Mouse (Mus musculus) embryonic facial prominence, embryonic 13.5 days (tissue): Measurements from ENCODE around the gene Arhgef10l. TPM values are rescaled to one million over a fixed set of nuclear protein-coding genes. Genes with fewer than 3 reads are reported as not detected.

Experiments
- ATAC-seq: fragments of 200-750 bp; cut with Nextera tagmentation; 2 replicates; pipeline ENCODE4 v1.8.0; 2017; ENCODE audit warnings: low read depth; ENCODE audit not compliant: insufficient number of reproducible peaks, insufficient read depth, low FRiP score, low TSS enrichment
- H3K27ac ChIP-seq: fragments of 300-500 bp; sonication (generic); 2 replicates; pipeline ENCODE4 v1.5.1; 2015; ENCODE audit warnings: moderate library complexity, mild to moderate bottlenecking, inconsistent platforms
- H3K27me3 ChIP-seq: fragments of 300-500 bp; sonication (generic); 2 replicates; pipeline ENCODE4 v1.6.1; 2015; ENCODE audit warnings: mild to moderate bottlenecking, inconsistent platforms
- H3K36me3 ChIP-seq: fragments of 300-500 bp; sonication (generic); 2 replicates; pipeline ENCODE4 v1.6.1; 2015; ENCODE audit warnings: mild to moderate bottlenecking, inconsistent platforms
- H3K4me1 ChIP-seq: fragments of 300-500 bp; sonication (generic); 2 replicates; pipeline ENCODE4 v1.6.1; 2015; ENCODE audit warnings: inconsistent platforms
- H3K4me2 ChIP-seq: fragments of 300-500 bp; sonication (generic); 2 replicates; pipeline ENCODE4 v1.6.1; 2015; ENCODE audit warnings: moderate library complexity, mild to moderate bottlenecking, inconsistent platforms
- H3K4me3 ChIP-seq: fragments of 300-500 bp; sonication (generic); 2 replicates; pipeline ENCODE4 v1.5.1; 2015; ENCODE audit warnings: mild to moderate bottlenecking, inconsistent platforms
- H3K9ac ChIP-seq: fragments of 300-500 bp; sonication (generic); 2 replicates; pipeline ENCODE4 v1.6.1; 2015; ENCODE audit warnings: mild to moderate bottlenecking, inconsistent platforms
- H3K9me3 ChIP-seq: fragments of 300-500 bp; sonication (generic); 2 replicates; pipeline ENCODE4 v1.6.1; 2016; ENCODE audit warnings: inconsistent platforms
- WGBS: fragments of 180-500 bp; shearing (Covaris S2); methylation state at CpG from one replicate; pipeline ENCODE4 v1.1.7; 2015; ENCODE audit warnings: mixed read lengths; 5-methylcytosine and 5-hydroxymethylcytosine counted together
- polyA plus RNA-seq: library from polyadenylated mRNA; unstranded; fragments of >200 nt; fragmentation: Nextera tagmentation; extraction: Ambion mirVana; gene quantifications from 2 replicates; pipeline ENCODE4 v1.2.1, GENCODE M21; 2015

Arhgef10l gene
- polyA plus RNA-seq, 1 experiment from 2014 or later, result 11.5 TPM

DNA sequence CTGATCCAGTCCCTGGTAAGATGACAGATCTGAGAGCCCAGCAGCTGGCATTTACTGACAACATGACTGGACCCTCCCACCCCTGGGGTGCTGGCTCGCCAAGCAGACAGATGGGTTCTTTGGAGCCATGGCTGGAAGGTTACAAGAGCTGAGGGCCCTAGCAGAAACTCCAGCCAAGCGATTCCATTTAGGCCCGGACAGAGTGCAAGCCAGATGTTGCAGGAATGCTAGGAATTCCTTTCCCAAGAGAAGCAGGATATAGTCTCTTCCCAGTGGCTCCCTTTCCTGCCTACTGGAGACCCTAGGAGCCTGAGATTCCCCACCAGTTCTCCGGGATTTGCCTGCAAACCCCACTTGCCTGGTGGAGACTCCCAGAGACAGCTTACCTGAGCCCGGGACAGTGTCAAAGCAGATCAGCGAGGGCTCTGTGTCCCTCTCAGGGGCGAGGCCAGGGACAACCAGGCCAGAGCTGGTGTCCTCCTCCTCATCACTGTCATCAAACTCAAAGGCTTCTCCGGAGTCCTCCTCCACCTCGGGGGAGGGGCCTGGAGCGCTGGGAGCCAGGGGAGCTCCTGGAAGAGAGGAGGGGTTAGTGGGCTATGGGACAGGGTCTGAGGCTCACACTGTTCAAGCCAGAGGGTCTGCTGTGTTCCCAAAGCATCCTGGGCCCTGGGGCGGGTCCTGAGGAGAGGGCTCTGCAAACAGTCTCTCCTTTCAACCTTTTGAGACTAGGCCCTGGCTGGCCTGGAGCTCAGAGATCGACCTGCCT lies 54.8 kb downstream of the Arhgef10l start:
- no peak for ATAC-seq

DNA sequence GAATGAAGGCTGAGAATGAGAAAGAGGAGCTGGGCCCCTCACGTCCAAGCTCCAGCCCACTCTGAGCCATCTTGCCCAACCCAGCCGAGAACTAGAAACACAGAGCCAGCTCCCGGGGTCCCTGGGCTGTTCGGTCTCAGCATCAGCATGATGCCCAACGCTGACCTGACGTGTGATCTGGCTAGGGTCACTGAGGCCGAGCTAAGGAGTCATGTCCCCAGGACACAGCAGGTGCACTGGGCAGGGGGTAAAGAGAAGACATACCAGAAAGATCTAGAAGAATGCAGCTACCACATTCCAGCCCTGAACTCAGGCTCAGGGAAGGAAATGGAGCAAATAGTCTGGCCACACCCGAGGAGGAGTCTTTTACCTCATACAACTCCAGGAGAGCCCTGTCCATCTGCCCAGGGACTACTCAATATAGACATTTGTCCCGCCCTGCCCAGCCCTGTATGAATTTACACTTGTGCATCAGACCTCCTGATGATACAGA lies 57.5 kb downstream of the Arhgef10l start:
- Histone ChIP-seq H3K4me2 (no peak overlapping the region), H3K27me3 (no peaks in the 10 kb centered on the region), H3K9me3 (no peaks in the 10 kb centered on the region), H3K9ac (no peak overlapping the region), H3K4me1 (peaks cover 28% of the 10 kb centered on the region), H3K27ac (no peak overlapping the region), H3K4me3 (no peak overlapping the region), H3K36me3 (peaks cover 42% of the 10 kb centered on the region)
- WGBS, result 84% methylated on average over 9 of the region's 9 CpGs
- ATAC-seq, result no peak

More for the DNA sequence above, 54.8 kb downstream of the Arhgef10l start:
- Histone ChIP-seq H3K4me3 (no peak overlapping the region), H3K9ac (peak overlapping the region; percentile 49), H3K27ac (peak overlapping the region; percentile 82), H3K4me2 (peak overlapping the region; percentile 14), H3K27me3 (no peaks in the 10 kb centered on the region), H3K4me1 (peaks cover 31% of the 10 kb centered on the region), H3K9me3 (no peaks in the 10 kb centered on the region), H3K36me3 (peaks cover 52% of the 10 kb centered on the region)
- WGBS, result 13% methylated on average over 12 of the region's 12 CpGs

DNA sequence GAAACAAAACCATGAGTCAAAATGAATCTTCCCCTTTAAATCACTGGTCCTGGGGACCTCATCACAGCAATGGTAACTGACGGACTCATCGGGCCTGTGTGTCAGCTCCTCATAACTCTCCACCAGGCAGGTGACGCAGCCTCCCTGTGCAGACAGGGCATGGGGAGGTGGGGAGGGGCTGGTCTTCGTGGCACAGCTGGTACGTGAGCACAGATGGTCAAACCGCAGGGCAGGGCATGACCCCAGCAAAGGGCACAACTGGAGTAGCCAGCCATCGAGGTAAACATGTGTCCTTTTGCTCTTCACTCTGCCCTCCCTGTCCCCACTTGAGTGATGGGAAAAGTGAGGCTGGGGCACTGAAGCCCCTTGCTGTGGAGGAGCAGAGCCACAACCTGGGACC lies 59.0 kb downstream of the Arhgef10l start:
- peaks cover 29% of the 10 kb centered on the region for H3K4me1 ChIP-seq
- WGBS, result 85% methylated on average over 7 of the region's 7 CpGs
- H3K36me3 ChIP-seq, result peaks cover 42% of the 10 kb centered on the region
- H3K9ac ChIP-seq, result no peak overlapping the region
- H3K9me3 ChIP-seq, result no peaks in the 10 kb centered on the region
- no peak for ATAC-seq
- H3K4me2 ChIP-seq, result no peak overlapping the region
- no peak overlapping the region for H3K4me3 ChIP-seq
- H3K27me3 ChIP-seq, result no peaks in the 10 kb centered on the region
- H3K27ac ChIP-seq, result no peak overlapping the region

DNA sequence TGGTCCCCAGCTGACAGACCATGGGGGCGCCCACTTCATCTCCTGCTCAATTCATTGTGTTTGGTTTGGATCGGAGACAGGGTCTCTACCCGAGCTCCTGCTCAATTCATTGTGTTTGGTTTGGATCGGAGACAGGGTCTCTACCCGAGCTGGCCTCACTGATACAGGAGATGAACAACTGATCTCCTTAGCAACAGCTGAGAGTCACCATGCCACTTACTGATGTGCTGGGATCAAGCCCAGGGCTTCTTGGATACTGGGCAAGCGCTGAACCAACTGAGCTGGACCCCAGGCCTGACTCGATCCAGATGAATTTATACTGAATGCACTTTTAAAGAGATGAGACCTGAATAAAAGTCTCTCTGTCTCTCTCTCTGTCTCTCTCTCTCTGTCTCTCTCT lies 59.6 kb downstream of the Arhgef10l start:
- Histone ChIP-seq H3K4me3 (no peak overlapping the region), H3K9ac (no peak overlapping the region), H3K36me3 (peaks cover 42% of the 10 kb centered on the region), H3K27ac (no peak overlapping the region), H3K9me3 (no peaks in the 10 kb centered on the region), H3K4me2 (no peak overlapping the region), H3K4me1 (peaks cover 23% of the 10 kb centered on the region), H3K27me3 (no peaks in the 10 kb centered on the region)
- WGBS, result 80% methylated on average over 7 of the region's 7 CpGs
- no peak for ATAC-seq

DNA sequence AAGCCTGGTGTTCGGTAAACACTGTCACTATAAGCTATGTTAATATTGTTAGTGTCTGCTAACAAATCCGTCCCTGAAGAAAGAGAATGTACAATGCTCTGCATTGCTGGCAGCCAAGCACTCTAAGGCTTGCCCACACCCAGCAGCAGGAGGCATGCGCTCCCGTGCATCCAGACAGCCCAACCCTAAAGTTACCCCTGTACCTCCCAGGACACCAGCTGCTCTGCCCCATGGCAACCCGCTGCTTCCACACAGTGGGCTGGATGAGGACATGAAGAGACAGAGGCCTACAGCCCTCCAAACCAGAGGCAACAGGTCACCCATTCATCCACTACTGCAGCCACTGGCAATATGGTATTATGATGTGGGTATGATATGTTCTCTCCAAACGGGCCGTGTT lies 60.0 kb downstream of the Arhgef10l start:
- ATAC-seq, result no peak

DNA sequence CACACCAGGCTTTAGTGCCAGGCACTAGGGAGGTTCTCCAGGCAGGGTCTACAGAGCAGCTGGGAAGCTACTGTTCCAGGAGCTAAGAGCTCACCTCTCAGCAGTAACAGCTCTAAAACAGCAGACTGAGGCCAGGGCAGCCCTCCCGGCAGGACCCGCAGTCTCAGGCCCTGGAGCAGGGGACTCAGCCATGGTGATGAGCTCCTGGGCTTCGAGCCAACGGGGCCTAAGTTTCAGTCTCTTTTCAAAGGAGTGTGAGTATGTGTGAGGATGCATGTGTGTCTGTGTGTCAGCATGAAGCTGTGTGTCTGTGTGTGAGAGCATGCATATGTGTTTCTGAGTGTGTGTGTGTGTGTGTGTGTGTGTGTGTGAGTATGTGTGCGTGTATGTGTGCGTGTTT lies 60.6 kb downstream of the Arhgef10l start:
- H3K27me3 ChIP-seq, result no peaks in the 10 kb centered on the region
- no peak overlapping the region for H3K4me3 ChIP-seq
- no peak overlapping the region for H3K9ac ChIP-seq
- H3K9me3 ChIP-seq, result no peaks in the 10 kb centered on the region
- ATAC-seq, result no peak
- 83% methylated on average over 6 of the region's 6 CpGs for WGBS
- H3K36me3 ChIP-seq, result peaks cover 41% of the 10 kb centered on the region
- H3K27ac ChIP-seq, result no peak overlapping the region
- peaks cover 13% of the 10 kb centered on the region for H3K4me1 ChIP-seq
- H3K4me2 ChIP-seq, result no peak overlapping the region

More for the DNA sequence above, 60.0 kb downstream of the Arhgef10l start:
- H3K36me3 ChIP-seq, result peaks cover 42% of the 10 kb centered on the region
- H3K27me3 ChIP-seq, result no peaks in the 10 kb centered on the region
- no peaks in the 10 kb centered on the region for H3K9me3 ChIP-seq
- no peak overlapping the region for H3K4me3 ChIP-seq
- H3K27ac ChIP-seq, result no peak overlapping the region
- H3K4me1 ChIP-seq, result peaks cover 19% of the 10 kb centered on the region
- no peak overlapping the region for H3K4me2 ChIP-seq
- 77% methylated on average over 7 of the region's 7 CpGs for WGBS
- no peak overlapping the region for H3K9ac ChIP-seq

DNA sequence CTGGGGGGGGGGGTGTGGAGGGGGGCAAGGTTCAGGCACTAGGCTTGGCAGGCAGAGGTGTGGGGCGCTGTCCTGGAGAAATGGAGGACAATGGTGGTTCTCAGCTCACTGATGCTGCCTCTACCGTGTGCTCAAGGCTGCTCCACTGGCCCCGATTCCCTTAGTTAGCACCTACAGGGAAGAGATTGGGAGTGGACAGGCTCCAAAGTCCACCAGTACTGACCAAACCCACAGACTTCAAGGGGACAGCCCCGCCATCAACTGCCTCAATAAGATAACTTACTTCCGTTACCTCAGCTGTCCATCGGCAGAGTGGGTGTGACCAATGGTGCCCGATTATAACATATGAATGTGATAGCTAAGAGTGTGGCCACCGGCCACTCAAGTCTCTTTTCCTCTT lies 61.3 kb downstream of the Arhgef10l start:
- no peak for ATAC-seq
- H3K9me3 ChIP-seq, result no peaks in the 10 kb centered on the region
- H3K27me3 ChIP-seq, result no peaks in the 10 kb centered on the region
- peaks cover 11% of the 10 kb centered on the region; the same call in 1 of the 2 replicates for H3K4me1 ChIP-seq
- H3K36me3 ChIP-seq, result peaks cover 36% of the 10 kb centered on the region
- no peak overlapping the region for H3K4me2 ChIP-seq
- no peak overlapping the region for H3K9ac ChIP-seq
- H3K4me3 ChIP-seq, result no peak overlapping the region
- 91% methylated on average over 8 of the region's 8 CpGs for WGBS
- no peak overlapping the region for H3K27ac ChIP-seq

DNA sequence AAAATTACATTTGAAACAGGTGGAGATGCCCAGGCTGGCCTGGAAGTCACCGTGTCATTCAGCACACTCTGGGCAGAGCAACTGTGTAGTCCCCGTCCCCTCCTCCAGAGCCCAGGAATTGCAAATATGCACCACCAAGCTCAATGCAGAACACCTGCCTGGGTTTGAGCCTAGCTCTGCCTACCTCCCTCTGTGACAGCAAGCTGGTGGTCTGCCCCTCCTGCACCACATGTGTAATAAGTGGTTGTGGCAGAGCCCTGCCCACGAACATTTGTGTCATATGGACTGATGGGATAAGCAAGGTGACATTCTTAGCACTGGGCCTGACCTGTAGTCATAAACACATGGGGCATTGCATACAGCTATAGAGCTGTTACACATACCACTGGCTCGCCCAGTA lies 63.8 kb downstream of the Arhgef10l start:
- WGBS, result 55% methylated on average over 4 of the region's 4 CpGs
- Histone ChIP-seq H3K4me3 (no peak overlapping the region), H3K36me3 (peaks cover 35% of the 10 kb centered on the region), H3K27me3 (no peaks in the 10 kb centered on the region), H3K4me1 (peaks cover 11% of the 10 kb centered on the region; the same call in 1 of the 2 replicates), H3K9ac (no peak overlapping the region), H3K9me3 (no peaks in the 10 kb centered on the region; the same call in none of the 2 replicates), H3K4me2 (no peak overlapping the region), H3K27ac (no peak overlapping the region)
- no peak for ATAC-seq

DNA sequence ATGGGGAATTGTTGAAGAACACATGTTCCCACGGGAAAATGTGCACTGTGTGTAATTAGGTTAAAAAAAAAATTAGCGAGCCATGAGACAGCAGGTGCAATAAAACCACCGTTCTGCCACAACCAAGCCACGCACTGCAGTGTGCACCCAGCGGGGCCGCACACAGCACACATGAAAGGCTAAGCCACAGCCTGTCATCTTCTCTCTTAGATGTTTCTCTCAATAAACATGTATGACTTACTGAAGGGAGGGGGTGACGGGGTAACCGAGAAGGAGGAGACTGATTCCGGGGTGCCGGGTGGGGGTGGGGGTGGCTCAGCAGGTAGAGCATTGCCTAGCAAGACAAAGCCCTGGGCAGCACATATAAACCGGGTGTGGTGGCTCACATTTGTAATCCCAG lies 64.7 kb downstream of the Arhgef10l start:
- no peak overlapping the region for H3K4me2 ChIP-seq
- peaks cover 5% of the 10 kb centered on the region for H3K9me3 ChIP-seq
- ATAC-seq, result no peak
- H3K36me3 ChIP-seq, result peaks cover 39% of the 10 kb centered on the region
- no peak overlapping the region for H3K27ac ChIP-seq
- WGBS, result 71% methylated on average over 11 of the region's 11 CpGs
- H3K9ac ChIP-seq, result no peak overlapping the region
- no peak overlapping the region for H3K4me3 ChIP-seq
- H3K27me3 ChIP-seq, result no peaks in the 10 kb centered on the region
- H3K4me1 ChIP-seq, result peaks cover 11% of the 10 kb centered on the region; the same call in 1 of the 2 replicates

DNA sequence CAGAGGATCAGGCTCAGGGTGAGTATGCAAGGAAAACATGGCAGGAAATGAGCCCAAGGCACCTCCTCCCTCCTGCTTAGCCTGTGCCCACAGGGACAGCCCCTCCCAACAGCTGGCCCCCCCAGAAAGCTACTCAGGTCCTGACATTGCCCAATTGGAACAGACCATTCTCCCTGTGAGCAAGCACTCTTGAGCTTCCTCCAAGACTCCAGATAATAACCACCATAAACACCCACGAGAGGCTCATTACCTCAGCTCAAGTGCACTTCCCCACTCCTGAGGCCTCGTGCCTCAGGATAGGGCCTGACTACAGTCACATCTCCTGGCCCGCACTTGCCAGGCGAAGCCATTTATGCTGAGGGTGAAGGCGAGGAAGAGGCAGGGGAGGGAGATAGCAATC lies 67.0 kb downstream of the Arhgef10l start:
- ATAC-seq, result no peak
- Histone ChIP-seq H3K27ac (no peak overlapping the region), H3K36me3 (peaks cover 28% of the 10 kb centered on the region), H3K27me3 (no peaks in the 10 kb centered on the region), H3K4me3 (no peak overlapping the region), H3K4me1 (peaks cover 11% of the 10 kb centered on the region; the same call in 1 of the 2 replicates), H3K9ac (no peak overlapping the region), H3K4me2 (no peak overlapping the region), H3K9me3 (peaks cover 6% of the 10 kb centered on the region)
- WGBS, result 73% methylated on average over 5 of the region's 5 CpGs

DNA sequence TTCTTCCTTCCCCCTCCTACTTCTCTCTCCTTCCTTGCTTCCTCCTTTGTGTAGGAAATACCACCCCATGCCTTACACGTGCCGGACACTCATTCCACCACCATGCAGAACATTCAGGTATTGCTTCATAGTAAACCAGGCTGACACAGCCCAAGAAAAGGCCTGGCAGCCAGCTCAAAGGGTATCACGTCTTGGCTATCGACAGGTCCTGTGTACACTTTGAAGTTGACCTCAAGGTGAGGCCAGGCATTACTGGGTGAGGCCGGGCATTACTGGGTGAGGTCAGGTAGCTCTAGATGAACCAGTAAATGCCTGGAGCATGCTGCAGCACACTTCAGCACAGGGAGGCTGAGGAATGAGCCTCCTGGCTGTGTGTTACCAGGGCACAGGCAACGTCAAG lies 67.9 kb downstream of the Arhgef10l start:
- 96% methylated on average over 6 of the region's 6 CpGs for WGBS
- Histone ChIP-seq H3K27ac (no peak overlapping the region), H3K36me3 (peaks cover 32% of the 10 kb centered on the region)

DNA sequence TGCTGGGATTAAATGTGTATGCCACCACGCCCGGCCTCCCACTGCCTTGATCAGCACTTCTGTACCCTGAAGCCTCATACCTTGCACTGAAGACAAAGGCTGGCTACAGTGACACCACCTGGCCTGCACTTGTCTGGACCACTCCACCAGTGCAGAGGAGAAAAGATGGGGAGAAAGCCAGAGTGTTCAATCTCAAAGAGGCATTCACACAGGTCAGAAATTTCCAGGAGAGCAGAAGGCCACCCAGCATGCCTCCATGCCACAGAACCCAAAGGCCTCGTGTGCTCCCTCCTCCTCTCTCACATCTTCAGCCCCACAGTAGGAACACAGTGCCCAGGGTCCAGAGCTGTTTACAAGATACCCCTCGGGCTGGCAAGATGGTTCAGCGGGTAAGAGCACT lies 68.4 kb downstream of the Arhgef10l start:
- no peak overlapping the region for H3K4me2 ChIP-seq
- no peak for ATAC-seq
- peaks cover 5% of the 10 kb centered on the region; the same call in 1 of the 2 replicates for H3K4me1 ChIP-seq
- H3K27ac ChIP-seq, result no peak overlapping the region
- H3K9ac ChIP-seq, result no peak overlapping the region
- no peaks in the 10 kb centered on the region for H3K27me3 ChIP-seq
- no peak overlapping the region for H3K4me3 ChIP-seq
- peaks cover 32% of the 10 kb centered on the region for H3K36me3 ChIP-seq
- H3K9me3 ChIP-seq, result peaks cover 6% of the 10 kb centered on the region
- 91% methylated on average over 5 of the region's 5 CpGs for WGBS

More for the DNA sequence above, 67.9 kb downstream of the Arhgef10l start:
- H3K9me3 ChIP-seq, result peaks cover 6% of the 10 kb centered on the region
- peaks cover 6% of the 10 kb centered on the region; the same call in 1 of the 2 replicates for H3K4me1 ChIP-seq
- H3K9ac ChIP-seq, result no peak overlapping the region
- ATAC-seq, result no peak
- no peak overlapping the region for H3K4me2 ChIP-seq
- no peaks in the 10 kb centered on the region for H3K27me3 ChIP-seq
- H3K4me3 ChIP-seq, result no peak overlapping the region
